Mouse (Mus musculus): ENCODE measurements around the gene Gm28042. TPM values are rescaled to one million over a fixed set of nuclear protein-coding genes. Genes with fewer than 3 reads are reported as not detected.

Gene Gm28042
- polyA plus RNA-seq, 1 experiment from 2014 or later: 6.9 TPM

DNA sequence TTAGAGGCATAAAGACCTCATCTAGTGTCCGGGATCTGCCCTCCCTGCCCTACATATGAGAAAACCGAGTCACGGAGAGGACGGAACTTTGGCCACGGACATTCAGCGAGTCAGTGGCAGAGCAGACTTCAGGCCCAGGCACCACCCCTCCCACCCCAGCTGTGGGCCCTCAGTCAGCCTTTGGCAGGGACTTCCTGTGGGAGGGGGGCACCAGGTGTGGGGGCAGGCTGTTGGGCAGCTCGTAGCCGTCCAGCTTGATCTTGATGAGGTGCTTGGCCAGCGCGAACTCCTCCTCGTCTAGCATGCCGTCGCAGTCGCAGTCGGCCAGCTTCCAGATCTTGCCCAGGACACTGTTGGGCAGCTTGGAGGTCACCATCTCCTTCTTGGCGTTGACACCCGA is 63.7 kb downstream of the Gm28042 start:
- 95% methylated on average over 17 of the region's 17 CpGs for WGBS
- Histone ChIP-seq H3K4me3 (no peak overlapping the region), H3K36me3 (no peaks in the 10 kb centered on the region), H3K4me1 (replicated peaks) (no peaks in the 10 kb centered on the region), H3K27ac (replicated peaks) (no peak overlapping the region), H3K27me3 (no peaks in the 10 kb centered on the region), H3K4me2 (no peak overlapping the region), H3K9ac (no peak overlapping the region), H3K9me3 (no peaks in the 10 kb centered on the region)
- ATAC-seq (ENCODE audit: low read depth): no peak

Small RNA genes lying within 50 kb of the gene (microRNA-seq; reads per million reads assigned to microRNA genes)
- not detected for gene Mir7665

Other genes starting within 250 kb of the Gm28042 start
- 18.6 and 21.0 TPM in 2 replicates for gene Rpap1, start 240.0 kb upstream of the Gm28042 start, polyA plus RNA-seq (2015; fragmentation: Nextera tagmentation; extraction: Ambion mirVana)
- gene Tyro3, start 229.8 kb upstream of the Gm28042 start, polyA plus RNA-seq (2015; fragmentation: Nextera tagmentation; extraction: Ambion mirVana): 16.2 and 19.2 TPM in 2 replicates
- gene Mga, start 130.3 kb upstream of the Gm28042 start, polyA plus RNA-seq (2015; fragmentation: Nextera tagmentation; extraction: Ambion mirVana): 25.9 and 27.8 TPM in 2 replicates
- 4.5 and 5.8 TPM in 2 replicates for gene Mapkbp1, start 54.8 kb upstream of the Gm28042 start, polyA plus RNA-seq (2015; fragmentation: Nextera tagmentation; extraction: Ambion mirVana)
- 19.8 and 24.8 TPM in 2 replicates for gene Jmjd7, start within 50 bp of the Gm28042 start, polyA plus RNA-seq (2015; fragmentation: Nextera tagmentation; extraction: Ambion mirVana)
- gene Pla2g4b, start 5.9 kb downstream of the Gm28042 start, polyA plus RNA-seq (2015; fragmentation: Nextera tagmentation; extraction: Ambion mirVana): 3.8 and 4.0 TPM in 2 replicates
- 15.1 and 15.7 TPM in 2 replicates for gene Ehd4, start 127.1 kb downstream of the Gm28042 start, polyA plus RNA-seq (2015; fragmentation: Nextera tagmentation; extraction: Ambion mirVana)
- 1.1 and 1.3 TPM in 2 replicates for gene Pla2g4e, start 217.8 kb downstream of the Gm28042 start, polyA plus RNA-seq (2015; fragmentation: Nextera tagmentation; extraction: Ambion mirVana)

All from neural tube, embryonic 13.5 days (tissue).